Mouse (Mus musculus): Measurements from ENCODE around the gene Slc9a9.

Gene Slc9a9

DNA sequence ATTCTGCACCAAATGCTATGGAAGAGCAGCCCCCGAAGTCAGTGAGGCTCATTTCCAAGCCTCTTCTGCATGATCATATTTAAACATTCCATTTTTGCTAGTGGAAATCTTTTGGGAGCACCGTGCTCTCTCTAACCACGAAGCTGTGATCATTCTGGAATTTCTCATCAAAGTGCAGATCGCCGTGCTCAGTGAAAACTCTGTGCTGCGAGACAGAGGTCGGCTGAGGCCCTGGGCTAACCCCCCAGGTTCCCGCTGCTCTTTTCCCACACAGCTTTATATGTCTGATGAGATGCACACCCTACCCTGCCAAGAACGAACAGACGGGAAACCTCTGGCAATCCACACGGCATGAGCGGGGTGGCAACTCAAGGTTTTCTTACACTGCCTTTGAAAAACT lies 406.1 kb downstream of the Slc9a9 start:
- no peak for DNase-seq (ENCODE audit: low spot score in 2 of 2)

DNA sequence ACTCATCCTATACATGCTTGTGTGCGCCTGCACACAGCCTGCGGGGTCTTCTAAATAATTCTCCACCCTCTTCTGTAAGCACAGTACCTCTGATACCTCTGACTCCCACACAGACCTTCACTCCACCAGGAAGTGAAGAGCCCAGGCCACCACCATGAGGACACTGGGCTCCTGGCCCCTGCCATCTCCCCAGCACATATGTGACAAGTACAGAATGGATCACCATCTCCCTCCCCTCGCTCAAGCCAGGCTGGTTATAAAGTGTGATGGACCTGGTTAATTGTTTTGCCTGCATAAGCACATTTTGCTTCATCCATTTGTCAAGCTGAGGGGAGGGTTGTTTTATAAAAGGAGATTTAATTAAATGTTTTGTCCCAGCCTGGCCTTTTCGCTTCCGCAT lies 408.2 kb downstream of the Slc9a9 start:
- no peak for DNase-seq (ENCODE audit: low spot score in 2 of 2)

DNA sequence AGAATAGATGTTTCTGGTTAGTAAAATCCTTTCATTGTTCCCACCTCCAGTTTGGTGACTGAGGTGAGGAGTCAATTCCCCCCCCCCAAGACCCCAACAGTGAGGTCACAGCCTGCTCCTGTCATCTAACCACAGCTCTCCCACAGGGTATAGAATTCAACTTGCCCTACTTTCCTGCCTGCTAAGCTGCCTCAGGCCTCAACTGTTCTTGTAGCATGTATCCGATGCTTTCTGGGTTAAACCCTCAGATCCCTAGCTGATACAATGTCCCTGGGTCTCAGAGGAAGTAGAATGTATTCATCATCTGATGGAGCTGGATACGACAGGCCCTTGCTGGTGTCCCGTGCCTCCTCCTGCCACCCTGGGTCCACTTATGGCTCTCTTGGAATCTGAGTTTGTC lies 408.9 kb downstream of the Slc9a9 start:
- no peak for DNase-seq (ENCODE audit: low spot score in 2 of 2)

DNA sequence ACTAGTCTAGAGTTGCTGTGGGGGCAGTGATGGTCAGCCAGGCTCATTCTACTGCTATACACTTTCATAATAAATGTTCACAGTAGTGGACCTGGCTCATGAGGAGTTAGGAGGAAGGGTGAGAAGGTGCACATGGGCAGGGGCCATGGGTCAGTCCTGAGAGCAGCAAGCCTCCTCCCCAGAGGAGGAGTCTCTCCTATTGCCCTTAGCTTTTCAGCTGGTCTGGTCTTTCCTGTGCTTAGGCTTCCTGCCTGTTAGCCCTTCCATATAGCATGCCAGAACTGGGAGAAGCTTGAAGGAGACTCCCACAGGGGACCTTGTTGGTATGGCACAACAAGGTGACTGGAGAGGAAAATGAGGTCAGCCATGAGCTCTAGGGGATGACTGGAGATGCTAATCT lies 410.2 kb downstream of the Slc9a9 start:
- no peak for DNase-seq (ENCODE audit: low spot score in 2 of 2)

DNA sequence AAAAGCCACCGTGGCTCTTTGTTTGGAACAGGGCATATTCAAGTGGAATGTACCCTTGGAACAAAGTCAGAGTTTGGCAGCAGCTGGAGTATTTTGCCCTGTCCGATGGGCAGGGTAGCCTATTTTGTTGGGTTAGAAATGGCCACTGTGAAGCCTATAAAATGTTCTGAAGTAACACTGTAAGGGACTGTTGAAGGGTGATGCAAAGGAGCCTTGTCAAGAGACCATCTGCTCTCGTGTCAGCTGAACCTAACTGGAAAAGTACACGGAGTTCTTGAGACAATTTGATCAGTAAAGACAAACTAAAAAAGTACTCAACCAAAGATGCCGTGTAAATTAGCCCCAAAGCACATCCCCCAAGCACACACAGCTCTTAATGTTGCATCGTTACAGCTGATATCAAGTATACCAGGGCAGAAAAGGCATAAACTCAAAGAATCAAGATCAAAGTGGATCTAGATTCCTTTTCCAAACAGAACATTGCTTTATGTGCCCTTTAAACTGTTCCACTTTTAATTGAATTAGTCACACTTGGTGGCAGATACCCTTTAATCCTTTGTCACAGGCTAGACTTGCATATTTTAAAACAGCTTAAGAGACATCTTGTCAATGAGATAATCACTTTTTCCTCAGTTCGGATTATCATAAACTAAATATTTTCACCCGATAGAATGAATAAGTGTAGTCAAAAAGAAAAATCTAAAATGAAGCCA lies 416.6 kb downstream of the Slc9a9 start:
- no peak for DNase-seq (ENCODE audit: low spot score in 2 of 2)

DNA sequence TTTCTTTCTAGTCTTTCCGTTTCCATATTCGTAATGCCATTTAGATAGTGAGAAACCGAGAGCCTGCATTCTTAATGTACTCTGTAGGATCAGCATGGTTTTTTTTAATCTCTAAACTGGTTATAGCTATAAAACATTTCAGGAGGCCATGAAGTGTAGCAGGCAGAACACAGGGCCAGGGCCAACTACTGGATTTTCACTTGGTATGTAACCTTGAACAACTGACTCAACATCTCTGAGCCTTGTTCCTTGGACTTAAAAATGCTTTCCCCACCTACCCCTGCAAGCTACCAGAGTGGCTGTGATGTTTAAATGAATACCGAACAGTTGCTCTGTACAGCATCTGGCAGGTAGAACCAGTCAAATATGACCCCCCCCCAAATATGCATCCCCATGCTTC lies 418.5 kb downstream of the Slc9a9 start:
- no peak for DNase-seq (ENCODE audit: low spot score in 2 of 2)

DNA sequence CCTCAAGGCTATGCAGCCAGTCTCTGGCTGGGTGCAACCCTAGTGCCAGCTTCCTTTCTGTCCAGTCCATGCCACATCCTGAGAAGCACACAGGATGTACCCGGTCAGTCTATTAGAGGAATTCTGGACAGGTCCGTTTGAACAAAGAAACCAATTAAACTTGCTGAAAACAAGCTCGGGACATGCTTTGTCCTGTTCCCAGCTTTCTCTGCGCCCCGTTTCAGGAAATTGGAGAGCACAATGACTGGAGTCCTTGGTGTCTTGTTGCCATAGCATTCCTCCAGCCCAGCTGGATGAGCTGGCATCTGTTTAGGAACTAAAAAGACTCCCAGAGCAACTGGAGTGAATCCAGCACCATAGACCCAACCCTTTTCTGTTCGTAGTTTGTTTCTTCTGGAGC lies 419.3 kb downstream of the Slc9a9 start:
- peak in 1 of 2 experiments; percentile 56 for DNase-seq (ENCODE audit: low spot score in 2 of 2)

DNA sequence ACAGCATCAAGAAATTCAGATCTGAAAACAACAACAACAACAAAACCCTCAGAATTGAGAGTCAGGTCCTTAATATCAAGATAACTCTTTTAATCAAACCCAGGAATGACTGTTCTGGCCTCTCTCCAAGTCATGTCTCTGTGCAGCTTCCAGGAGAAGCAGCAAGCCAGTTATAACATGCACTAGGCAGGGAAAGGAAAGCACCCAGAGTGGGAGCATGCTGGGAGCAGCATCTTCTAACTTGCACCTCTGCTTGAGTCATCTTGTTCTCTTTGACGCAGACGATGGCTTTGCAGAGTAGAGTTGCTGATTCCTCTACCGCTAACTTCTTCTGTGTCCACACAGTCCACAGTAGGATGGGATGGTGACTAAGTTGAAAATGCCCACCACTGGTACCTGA lies 426.8 kb downstream of the Slc9a9 start:
- no peak for DNase-seq (ENCODE audit: low spot score in 2 of 2)

DNA sequence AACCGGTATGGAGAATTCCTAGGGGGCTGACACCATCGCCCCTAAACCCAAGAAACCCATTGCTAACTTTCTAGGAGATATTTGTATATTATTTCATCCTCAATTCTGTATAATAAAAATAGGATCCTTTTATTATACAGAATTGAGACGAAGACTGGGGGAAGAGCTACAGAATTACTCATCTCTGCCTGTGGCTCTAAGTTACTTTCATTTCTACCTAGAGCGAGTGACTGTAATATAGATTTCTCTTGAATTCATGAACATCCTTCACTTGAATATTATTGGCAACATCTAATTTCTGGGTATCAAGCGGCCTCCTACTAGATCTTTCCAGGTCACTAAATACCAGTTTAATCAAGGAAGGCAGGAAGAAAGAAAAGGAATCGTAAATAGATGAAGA lies 436.1 kb downstream of the Slc9a9 start:
- no peak for DNase-seq (ENCODE audit: low spot score in 2 of 2)

DNA sequence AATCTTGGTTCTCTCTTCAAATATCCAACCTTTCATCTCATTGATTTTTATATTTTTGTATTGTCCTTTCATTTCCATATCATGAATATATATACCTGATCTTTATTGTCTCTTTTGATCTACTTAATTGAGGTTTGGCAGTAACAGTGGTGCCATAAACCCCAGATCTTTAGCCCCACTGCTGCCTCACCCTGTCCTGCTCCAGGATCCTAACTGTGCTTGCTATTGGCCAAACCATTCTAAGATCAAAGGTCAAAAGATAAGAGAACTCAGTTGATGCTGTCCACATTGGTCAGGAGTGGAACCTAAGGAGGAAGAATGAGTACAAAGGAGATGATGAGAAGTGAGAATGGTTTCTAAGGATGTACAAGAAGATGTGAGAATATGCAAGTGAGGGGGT lies 440.1 kb downstream of the Slc9a9 start:
- no peak for DNase-seq (ENCODE audit: low spot score in 2 of 2)

DNA sequence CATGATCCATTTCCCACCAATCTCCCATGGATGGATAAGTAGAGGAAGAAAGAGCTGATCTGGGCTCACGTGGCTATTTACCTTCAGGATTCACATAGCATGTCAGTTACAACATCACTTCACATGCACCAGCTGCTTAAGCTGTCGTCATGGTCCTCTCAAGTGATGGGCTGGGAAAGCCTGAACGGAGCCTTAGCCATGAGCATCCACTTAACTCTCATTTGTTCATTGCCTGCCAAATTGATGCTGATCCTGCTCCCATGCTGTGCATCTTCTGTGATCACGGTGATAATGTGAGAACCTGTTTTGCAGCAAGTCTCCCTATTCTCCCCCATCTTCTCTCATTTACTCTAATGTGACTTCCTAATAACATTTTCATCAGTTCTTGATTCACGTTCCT lies 441.1 kb downstream of the Slc9a9 start:
- DNase-seq (ENCODE audit: low spot score in 2 of 2), result no peak

DNA sequence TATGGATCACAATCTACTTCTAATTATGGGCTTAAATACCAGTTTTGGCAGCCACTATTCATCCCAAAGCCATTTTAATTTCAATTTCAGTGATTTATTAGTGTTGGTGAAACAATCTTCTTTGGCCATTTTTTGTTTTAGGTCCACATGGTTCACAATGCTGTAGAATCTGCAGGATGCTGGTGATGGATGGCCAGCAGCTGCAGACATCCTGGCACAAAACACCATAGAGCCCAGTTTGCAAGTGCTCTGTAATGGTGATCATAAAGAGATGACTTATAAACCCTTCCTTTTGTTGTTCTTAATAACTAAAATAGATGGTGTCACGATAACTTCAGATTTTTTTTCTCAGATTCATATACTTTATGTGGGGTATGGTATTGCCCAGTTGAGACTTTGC lies 442.0 kb downstream of the Slc9a9 start:
- DNase-seq (ENCODE audit: low spot score in 2 of 2), result no peak

DNA sequence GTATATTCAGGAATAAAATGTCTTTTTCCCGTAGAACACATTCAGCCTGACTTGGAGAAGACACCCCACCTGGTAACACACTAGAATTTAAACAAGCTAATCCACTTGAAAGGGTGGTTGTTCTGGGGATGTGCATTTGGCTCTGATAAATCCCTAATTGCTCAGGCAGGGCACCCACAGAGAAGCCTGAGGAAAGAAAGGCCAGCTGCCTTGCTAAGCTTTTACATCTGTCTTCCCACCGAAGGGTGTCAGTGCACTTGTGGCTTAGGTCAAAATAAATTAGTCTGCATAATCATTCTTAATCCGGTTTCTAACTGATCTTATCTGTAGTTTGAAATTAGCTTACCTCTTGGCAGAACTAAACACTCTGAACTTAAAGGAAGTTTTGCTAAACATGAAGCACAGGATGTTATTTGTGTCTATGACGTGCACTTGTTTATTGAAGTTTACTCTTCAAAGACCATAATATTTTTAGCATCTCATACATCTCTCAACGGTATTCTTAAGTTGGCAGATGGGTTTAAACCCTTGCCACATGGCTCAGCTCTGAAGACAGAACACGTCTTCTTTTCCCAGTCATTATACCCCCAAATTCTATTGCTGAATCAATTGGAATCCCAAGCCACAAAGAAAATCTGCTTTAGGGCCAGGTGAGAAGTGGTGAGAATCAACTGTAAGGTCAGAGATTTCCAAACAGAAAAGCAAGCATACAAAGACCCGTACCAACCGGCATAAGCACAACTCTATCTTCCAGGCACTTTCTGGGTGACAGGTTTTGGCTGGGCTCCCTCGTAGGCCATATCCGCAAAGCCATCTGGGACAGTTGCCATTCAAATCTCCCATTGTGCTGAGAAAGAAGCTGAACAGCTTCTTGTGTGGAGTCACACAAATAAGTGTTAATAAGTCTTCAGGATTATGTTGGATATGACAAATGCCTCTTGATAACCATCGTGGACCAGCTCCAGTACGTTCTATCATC lies 443.7 kb downstream of the Slc9a9 start:
- DNase-seq (ENCODE audit: low spot score in 2 of 2), result no peak

DNA sequence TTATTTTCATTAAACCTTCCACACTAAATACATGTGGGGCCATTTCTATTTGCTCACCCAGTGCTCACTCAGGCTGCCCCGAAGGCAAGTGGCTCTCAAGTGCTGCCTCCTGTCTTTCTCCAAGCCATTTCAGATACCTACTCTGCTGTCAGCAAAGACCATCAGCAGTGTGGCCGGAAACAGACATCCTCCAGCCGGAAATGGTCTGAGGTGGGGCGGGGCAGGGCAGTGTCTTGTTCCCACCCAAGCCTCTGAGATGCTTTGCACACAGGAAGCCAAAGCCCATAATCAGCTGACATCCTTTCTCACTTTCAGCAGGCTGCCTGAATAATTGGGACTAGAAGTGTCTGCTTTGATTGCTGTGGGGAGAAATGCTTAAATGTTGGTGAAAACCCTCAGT lies 450.4 kb downstream of the Slc9a9 start:
- no peak for DNase-seq (ENCODE audit: low spot score in 2 of 2)

DNA sequence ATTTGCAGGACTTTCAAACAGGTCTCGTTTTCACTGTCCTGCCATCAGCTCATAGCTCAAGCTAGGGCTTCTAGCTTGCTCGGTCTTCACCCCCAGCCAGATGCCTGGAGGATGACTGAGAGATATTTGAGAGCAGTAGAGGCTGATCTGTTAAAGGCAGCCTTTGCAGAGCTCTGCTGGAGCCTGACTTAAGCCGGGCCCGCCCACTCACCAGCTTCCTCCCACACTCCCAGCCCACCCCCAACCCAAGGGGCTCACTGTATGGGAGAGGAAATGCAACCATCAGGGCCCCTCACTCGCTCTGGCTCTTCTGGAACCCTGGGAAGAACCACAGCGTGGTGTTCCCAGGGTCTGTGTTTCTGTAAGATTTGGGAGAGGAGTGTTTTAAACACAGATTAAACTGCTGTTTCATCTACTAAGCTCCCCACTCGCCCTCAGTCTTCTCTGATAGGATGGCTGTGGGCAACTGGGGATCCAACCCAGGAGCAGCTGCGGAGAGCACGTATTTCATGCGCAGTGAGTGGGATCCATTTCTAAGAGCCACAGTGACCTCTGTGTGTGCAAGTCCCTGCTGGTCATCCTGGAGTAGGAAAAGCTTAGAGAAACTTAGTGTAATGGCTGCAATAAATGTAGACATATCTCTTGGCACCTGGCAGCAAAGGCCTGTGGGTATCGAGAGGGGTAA lies 451.6 kb downstream of the Slc9a9 start:
- DNase-seq (ENCODE audit: low spot score in 2 of 2), result no peak

DNA sequence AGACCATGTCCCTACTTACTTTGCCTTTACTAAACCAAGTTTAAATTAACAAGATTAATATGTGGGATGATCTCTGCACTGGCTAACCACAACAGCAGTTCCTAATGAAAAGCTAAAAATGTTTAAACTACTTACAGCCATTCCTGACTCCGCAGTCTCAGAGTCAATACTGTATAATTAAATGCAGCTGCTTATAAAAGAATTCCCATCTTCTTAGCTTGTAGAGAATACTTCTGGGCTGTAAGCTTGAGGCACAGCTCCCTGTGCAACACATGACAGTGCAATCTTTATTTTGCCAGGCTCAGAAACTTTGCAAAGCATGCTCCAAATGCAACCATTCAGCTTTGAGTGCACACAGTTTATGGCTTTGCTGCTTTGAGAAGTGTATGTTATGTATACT lies 456.0 kb downstream of the Slc9a9 start:
- DNase-seq (ENCODE audit: low spot score in 2 of 2), result no peak

DNA sequence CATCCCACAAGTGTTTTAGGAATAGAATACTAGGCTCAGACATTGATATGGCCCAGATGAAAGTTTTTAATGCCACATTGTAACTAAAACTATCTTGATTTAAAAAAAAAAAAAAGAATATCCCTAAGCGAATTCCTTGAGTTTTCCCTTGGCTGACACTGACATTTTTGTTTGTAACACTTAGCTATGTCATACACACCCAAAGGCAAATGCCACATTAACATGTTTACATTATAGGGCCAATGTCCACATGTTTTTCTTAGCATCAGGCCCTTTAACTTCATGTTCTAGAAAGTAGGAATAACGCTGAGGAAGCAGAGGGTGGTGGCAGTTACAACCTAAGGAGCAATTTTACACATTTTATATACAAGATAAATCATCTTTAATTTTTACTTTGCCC lies 458.1 kb downstream of the Slc9a9 start:
- DNase-seq (ENCODE audit: low spot score in 2 of 2), result no peak

DNA sequence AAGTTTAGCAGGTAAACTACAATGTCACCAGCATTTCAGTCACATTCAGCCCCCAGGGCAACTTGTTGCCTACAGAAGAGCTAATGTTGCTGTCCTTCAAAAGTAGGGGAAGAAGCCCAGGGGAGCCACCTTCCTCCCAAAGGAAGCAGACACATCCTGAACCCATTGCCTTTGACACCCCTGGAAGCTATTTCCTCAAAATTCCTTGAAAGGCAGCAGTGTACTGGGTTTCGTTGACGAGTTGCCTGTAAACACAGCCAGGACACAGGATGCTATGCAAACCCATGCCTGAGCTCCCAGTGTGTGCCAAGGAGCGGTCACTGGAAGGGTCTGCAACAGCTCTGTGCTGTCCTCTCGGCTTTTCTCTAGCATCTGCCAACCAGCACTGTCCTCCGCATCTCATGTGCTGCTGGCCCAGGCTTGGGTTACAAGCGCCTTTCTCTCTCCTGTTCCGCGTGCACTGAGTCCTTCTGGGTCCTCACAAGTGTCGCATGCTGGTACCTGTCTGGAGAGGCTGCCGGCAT lies 479.6 kb downstream of the Slc9a9 start:
- DNase-seq (ENCODE audit: low spot score in 2 of 2), result no peak

DNA sequence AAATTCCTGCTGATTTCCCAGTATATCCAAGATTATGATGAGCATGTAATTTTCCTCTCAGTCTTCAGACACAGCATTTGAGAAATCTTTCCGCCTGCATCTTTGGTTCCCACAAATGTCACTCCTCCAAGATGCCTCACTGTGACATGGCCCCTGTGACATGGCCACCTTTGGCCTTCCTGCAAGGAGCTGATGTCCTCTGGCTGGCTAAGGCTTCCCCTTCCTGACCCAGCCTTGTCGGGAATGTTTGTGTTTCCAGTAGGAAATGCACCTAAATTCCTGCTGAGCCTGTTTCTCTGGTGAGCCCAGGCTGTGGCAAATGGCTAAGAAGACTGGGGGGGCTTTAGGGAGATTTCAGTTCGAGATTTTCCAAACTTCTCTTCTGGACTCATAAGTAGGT lies 480.4 kb downstream of the Slc9a9 start:
- no peak for DNase-seq (ENCODE audit: low spot score in 2 of 2)

DNA sequence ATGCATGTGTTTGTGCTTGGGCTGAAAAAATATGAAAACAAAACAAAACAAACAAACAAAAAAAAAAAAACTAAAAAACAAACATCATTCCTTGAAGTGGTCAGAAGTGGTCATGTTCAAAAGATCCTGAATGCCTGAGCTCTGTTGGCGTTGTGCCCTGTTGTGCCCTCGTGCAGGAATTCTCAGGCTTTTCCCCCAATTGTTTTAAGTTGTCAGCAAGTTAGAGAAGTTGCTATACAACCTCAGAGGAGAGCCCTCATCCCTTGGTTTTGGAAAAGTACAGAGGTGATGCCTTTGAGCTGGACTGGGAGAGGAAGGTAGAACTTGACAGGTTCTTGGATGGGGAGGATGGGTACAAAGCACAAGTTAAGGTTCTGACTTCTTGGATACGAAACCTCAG lies 480.9 kb downstream of the Slc9a9 start:
- DNase-seq (ENCODE audit: low spot score in 2 of 2), result no peak

DNA sequence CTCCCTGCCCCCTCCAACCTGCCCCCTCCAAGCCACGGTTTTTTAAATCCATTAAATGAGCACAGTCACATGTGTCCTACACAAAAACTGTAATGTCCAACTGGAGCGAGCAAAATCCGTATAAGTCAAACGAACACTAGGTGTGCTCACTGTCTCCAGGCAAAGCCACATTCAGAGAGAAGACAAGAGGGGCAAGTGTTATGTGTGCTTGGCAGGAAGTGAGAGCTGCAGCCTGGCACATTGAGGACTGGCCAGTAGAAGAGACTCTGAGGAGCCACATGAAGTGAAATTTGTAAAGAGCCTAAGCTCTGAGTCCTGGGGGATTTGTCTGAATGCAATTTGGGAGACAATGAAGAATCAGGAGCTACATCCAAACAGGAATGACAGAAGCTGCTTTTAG lies 481.3 kb downstream of the Slc9a9 start:
- DNase-seq (ENCODE audit: low spot score in 2 of 2), result no peak

DNA sequence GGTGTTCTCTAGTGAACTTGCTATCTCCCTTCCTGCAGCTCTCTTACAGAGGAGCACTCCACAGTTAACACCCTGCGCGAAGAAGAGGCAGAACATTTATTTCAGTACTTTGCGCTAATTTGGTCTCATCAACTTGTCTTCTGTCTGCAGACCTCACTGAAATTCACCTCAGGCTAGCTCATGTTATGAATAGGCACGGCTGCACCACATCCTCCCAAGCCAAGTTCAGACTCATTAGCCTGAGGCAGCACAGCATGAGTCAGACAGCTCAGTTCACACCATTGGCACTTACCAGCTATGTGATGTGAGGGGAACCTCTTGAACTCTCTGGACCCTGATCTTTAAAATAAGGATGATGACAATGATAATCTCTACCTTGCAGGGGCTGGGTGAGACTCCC lies 482.0 kb downstream of the Slc9a9 start:
- no peak for DNase-seq (ENCODE audit: low spot score in 2 of 2)
